Mouse (Mus musculus): ENCODE measurements around the gene Serpina1c. TPM values are rescaled to one million over a fixed set of nuclear protein-coding genes. Genes with fewer than 3 reads are reported as not detected.
"Not testable (repeated sequence)": the region's sequence is repeated elsewhere in the genome, so short reads cannot be mapped to it uniquely, and the experiment has no call there.

Serpina1c gene
- total RNA-seq (2021): not detected

GRCm38 (mm10) chr12:103904837-103905340 is at the start of gene Serpina1c:
TSS of gene Serpina1c (minus strand) at chr12:103904887.
- DNase-seq: not testable (repeated sequence)

- not testable (repeated sequence) for DNase-seq
Observed at GRCm38 (mm10) chr12:103952972-103953371, 48.3 kb upstream of the Serpina1c start.

- no peak for DNase-seq
Observed at GRCm38 (mm10) chr12:103946243-103946642, 41.6 kb upstream of the Serpina1c start.

DNA sequence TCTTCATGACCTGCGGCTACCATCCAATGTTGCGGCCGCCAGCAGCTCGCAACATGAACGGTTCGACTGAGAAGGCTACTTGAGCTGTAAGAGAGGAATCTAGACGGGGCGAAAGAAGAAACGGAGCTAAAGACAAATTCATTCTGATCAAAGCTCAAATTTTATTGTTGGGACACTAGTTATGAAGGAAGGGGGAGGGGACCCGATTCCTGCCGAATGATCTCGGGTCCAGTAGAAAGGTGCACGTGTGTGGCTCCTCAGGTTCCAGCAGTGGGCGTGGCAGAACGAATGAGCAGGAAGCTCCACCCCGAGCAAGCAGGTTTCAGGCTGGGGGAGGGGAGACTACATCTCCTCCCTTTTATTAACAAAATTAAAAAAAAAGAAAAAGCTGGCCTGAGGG is 4.5 kb upstream of the Serpina1c start:
- not testable (repeated sequence) for DNase-seq

DNA sequence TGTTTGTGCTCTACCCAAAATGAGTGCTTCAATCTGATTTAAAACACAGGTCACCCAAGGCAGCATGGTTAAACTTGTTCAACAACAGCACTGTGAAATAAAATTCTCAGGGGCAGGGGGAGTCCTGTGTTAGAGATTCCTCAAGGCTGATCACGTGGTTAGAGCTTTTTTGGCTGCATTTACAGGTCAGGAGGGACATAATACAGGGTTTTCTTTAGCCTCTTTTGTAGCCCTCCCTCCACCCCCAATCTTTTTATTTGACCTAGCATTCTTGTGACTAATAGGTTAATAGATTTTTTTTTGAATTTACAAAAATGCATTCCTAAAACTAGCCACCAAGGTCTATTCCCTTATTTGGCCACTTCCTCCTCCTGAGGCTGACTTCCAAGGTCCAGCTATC is 3.1 kb upstream of the Serpina1c start:
- DNase-seq: not testable (repeated sequence)

GRCm38 (mm10) chr12:103901929-103902328 is 2.8 kb downstream of the Serpina1c start:
- not testable (repeated sequence) for DNase-seq

DNA sequence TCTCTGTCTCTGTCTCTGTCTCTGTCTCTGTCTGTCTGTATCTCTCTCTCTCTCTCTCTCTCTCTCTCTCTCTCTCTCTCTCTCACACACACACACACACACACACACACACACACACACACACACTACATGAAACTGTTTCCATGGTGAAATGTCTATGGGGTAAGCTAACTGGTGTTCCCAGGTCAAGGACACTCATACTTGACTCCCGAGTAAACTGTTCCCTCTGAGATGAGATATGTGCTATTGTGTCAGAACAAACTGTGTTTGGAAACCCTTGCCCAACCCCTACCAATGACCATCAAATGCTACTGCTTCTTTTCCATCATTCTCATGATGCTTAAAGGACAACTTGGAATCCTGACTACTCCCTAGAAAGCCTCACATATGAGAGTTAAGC is 37.8 kb downstream of the Serpina1c start:
- not testable (repeated sequence) for DNase-seq

DNA sequence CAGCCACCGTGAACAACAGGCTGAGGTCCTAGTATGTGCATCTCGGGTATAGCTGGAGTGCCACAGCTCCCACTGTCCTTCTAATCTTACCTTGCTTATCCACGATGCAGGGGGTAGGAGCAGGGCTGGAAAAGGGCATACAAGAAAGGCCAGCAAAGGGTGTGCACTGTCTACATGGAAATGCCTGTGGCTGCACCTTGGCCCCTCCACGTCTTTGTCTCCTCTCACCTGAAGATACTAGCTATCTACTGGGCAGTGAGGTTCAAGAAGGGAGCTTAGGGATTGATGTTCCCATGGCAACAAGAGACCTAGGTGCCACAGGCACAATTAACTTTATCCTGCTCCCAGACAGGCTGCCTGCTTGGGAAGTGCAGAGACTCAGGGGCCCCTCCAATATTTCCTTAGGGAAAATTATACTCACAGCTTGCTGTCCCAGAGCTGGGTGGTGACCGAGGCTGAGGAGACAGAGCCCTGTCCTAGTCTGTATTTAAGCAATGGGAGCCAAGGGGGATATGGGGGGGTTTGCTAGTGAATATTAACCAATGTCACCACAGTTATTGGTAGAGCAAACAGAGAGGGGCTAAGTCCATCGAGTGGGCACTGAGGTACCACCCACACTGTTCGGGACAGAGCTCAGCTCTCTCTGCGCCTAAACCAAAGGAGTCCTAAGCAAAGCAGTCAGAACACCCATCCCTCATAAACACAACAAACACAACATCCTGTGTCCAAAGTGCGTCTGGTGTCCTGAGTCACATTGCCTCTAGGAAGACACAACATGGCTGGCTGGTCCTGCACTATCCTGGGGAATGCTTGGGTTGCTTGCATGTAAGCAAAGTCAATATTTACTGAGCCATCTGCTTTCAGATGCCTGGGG is 41.3 kb downstream of the Serpina1c start, which contains the start of gene Serpina1a:
TSS of gene Serpina1a (minus strand) at position 462 of the 874 bp plus-strand sequence.
- not testable (repeated sequence) for DNase-seq

GRCm38 (mm10) chr12:103860976-103861375 is 43.7 kb downstream of the Serpina1c start:
- DNase-seq: no peak

DNA sequence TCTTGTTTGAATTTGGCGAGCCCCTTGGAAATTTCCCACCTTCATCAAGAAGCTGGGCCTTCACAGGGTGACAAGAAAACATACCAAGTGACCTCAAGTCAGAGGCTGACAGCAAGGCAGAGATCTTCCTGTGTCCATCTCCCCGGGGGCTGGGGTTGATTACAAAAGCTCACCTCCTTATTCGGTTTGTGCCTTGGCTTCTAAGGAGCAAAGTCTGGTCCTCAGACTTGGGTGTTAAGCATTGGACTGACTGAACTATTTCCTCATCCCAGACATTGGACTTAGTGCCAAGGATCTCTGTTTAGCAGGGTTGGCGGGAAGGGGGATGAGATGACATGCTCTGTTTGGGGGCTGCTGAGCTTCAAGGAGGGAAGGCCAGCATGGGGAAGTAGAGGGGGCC is 44.1 kb downstream of the Serpina1c start:
- DNase-seq: not testable (repeated sequence)

GRCm38 (mm10) chr12:103859584-103859983 is 45.1 kb downstream of the Serpina1c start:
- DNase-seq: not testable (repeated sequence)

GRCm38 (mm10) chr12:103853032-103853431 is 51.7 kb downstream of the Serpina1c start:
- not testable (repeated sequence) for DNase-seq

Other genes with a start within 250 kb of the Serpina1c start
- not detected for gene Serpina6, start 247.7 kb downstream of the Serpina1c start, total RNA-seq (2021)
- not detected for gene Serpina16, start 228.7 kb downstream of the Serpina1c start, total RNA-seq (2021)
- not detected for gene Serpina1f, start 209.4 kb downstream of the Serpina1c start, total RNA-seq (2021)
- gene Serpina1d, start 131.3 kb downstream of the Serpina1c start, total RNA-seq (2021): under 1 TPM; 0.34 to 0.52 TPM
- gene Serpina1b, start 74.5 kb downstream of the Serpina1c start, total RNA-seq (2021): under 1 TPM; 0.34 to 0.43 TPM
- gene Serpina1a, start 41.3 kb downstream of the Serpina1c start, total RNA-seq (2021): under 1 TPM in 1 of 2 experiments, not detected in 1; 0.48 TPM
- gene Serpina1e, start 54.1 kb upstream of the Serpina1c start, total RNA-seq (2021): under 1 TPM in 1 of 2 experiments, not detected in 1; 0.41 TPM
- gene Serpina11, start 85.1 kb upstream of the Serpina1c start, total RNA-seq (2021): not detected
- not detected for gene Serpina9, start 108.9 kb upstream of the Serpina1c start, total RNA-seq (2021)
- gene Serpina12, start 139.6 kb upstream of the Serpina1c start, total RNA-seq (2021): not detected
- gene Serpina5, start 196.2 kb upstream of the Serpina1c start, total RNA-seq (2021): not detected
- not detected for gene Serpina3a, start 207.8 kb upstream of the Serpina1c start, total RNA-seq (2021)
- not detected for gene Serpina3b, start 223.1 kb upstream of the Serpina1c start, total RNA-seq (2021)
- under 1 TPM in 1 of 2 experiments, not detected in 1; 0.17 TPM for gene Serpina3c, start 249.0 kb upstream of the Serpina1c start, total RNA-seq (2021)

All from heart, postnatal 4 days (tissue).